Mouse (Mus musculus) lung, postnatal 0 days (tissue): ENCODE results near the gene Pfdn4.

Experiments
- CTCF ChIP-seq: IDR thresholded peaks from 2 replicates; pipeline ENCODE4 v1.5.1; 2016; ENCODE audit warnings: antibody characterized with exemption, mild to moderate bottlenecking
- EP300 ChIP-seq: IDR thresholded peaks from 2 replicates; pipeline ENCODE4 v1.6.1; 2016; ENCODE audit warnings: antibody characterized with exemption, mild to moderate bottlenecking, control low read depth

DNA sequence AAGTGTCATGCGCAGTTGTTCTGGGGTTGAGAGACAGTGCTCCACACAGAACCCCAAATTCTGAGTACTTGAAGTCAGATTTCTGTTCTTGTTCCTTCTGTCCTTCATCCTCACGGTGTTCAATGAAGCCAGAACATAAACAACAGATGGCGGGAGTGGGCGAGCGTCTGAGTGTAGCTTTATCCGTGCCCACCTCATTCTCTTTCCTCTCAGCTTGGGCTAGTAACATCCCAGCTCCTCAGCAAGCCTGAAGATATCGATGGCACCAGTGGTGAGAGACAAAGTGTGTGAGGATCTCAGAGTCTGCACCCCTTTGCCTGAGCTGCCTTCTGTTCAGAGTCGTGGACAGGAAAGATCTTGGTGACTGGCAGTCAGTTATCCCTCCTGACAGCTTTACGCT, 43.0 kb downstream of the Pfdn4 start:
- TF ChIP-seq CTCF (no peak), EP300 (no peak)
